Mouse (Mus musculus) urinary bladder, postnatal 36 days (tissue): ENCODE measurements around the gene C1qtnf1.
"Not testable (repeated sequence)": the region's sequence is repeated elsewhere in the genome, so short reads cannot be mapped to it uniquely, and the experiment has no call there.

Source experiments
- DNase-seq, 2 experiments: peaks; one replicate each; pipeline ENCODE4 v3.0.0; 2022; ENCODE audit warnings: low spot score in 2 of 2, mixed read lengths in 1 of 2

Gene C1qtnf1

DNA sequence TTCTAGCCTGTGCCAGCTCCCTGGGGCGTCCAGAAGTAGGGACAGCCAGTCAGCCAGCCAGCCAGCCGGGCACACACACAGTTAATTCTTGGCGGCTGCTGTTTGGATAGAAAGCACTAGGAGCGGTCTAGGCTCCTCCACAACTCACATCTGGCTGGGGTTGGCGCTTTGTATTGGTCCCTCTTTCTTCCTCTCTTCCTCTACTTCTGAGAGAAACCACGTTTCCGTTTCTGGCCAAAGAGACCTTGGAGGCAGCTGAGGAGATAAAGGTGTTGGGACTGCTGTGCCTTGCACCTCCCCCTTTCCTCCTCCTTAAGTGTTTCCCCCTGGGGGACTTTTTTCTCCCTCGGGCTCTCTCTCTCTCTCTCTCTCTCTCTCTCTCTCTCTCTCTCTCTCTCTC lies at the start of gene C1qtnf1:
C1qtnf1 (plus strand) TSS at position 218 of the 400 bp plus-strand sequence.
- no peak for DNase-seq

- DNase-seq, result no peak
Measured at GRCm38 (mm10) chr11:118378656-118379055, 49.3 kb upstream of the C1qtnf1 start.

DNA sequence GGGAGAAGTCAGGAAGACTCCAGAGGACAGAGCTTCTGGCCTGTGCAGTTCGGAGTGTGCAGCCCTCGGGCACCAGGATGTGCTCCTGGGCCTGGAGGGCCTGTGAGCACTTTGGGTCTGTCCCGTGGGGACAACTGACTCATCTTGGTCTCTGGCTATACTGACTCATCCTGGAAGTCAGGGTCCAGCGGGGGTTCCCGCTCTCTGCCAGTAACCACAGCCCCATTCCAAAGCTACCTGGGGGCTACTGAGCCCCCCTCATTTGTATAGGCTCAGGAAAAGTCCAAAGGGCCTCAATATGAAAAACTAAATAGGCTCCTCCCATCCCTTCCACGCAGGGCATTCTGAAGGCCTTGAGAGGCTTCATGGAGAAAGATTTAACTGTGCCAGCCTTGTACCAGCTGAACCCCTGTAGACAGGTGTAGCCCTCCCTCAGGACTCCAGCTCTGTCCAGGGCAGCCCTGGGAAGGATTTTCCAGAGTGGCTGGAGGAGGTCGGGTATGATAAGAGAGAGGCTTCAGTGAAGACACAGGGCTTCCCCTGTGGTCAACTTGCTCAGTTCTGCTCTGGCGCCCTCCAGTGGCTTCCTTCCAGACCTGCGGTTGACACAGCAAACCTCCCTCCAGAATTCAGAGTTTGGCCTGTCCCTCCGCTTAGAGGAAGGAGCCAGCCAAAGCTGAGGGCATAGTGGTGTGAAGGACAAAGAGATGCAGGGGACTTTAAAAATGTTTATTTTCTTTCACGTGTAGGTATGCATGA lies 48.6 kb upstream of the C1qtnf1 start:
- peak; percentile 78 to 87 for DNase-seq

GRCm38 (mm10) chr11:118387816-118388215 lies 40.2 kb upstream of the C1qtnf1 start:
- DNase-seq, result not testable (repeated sequence)

DNA sequence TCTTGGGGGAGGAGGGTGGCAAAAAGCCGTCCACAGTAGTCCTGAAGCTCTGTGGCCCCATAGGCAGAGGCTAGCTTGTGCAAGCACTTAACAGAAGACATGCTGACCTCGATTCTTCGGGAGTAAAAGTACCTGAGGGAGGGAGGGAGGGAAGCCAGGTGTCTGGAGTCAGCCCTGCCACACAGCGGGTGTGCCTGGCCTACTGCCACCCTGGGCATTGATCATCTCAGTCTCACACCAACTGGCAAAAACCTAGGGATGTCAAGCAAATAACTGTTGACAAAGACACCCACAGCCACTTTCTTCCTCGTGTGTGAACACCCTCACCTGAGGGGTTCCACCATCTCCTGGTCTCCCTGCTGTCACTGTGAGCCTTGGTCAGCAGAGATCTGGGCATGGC lies 34.0 kb upstream of the C1qtnf1 start:
- no peak for DNase-seq

GRCm38 (mm10) chr11:118394538-118394937 lies 33.5 kb upstream of the C1qtnf1 start:
- DNase-seq, result peak in 1 of 2 experiments; percentile 0

- peak in 1 of 2 experiments; percentile 1 for DNase-seq
Measured at GRCm38 (mm10) chr11:118397806-118398530, 30.0 kb upstream of the C1qtnf1 start.

DNA sequence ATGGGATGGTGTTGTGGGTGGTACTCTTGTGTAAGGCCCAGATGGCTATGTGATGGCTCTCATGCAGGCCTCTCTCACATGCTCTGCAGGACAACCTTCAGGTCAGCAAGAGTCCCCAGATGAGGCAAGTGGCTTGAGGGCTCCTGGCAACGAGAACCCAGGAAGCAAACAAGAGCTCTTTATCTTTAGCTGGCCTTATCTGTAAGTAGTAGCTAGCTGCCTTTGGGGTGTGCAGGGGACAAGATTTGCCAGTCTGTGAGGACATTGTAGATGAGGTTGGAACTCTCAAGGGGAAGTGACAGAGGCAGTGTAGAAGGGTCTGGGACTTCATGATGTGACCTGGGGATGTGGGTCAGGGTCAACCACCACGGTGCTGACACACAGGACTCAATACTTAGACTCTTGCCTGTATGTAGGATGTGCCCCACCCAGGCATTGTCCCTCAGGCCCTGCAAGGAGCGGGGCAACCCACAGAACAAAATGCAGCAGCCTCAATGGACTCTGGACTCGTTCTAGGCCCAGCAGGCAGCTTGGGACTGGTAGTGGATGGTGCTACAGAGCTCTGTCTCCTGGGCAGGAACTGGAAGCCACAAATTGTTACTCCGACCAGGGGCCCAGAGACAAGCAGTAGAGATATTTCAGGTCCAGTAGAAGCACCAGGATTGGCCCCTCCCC lies 28.0 kb upstream of the C1qtnf1 start:
- DNase-seq, result peak in 1 of 2 experiments; percentile 0

- peak in 1 of 2 experiments; percentile 19 for DNase-seq
Measured at GRCm38 (mm10) chr11:118400566-118400936, 27.5 kb upstream of the C1qtnf1 start.

GRCm38 (mm10) chr11:118401195-118401594 lies 26.8 kb upstream of the C1qtnf1 start:
- DNase-seq, result peak in 1 of 2 experiments; percentile 1

GRCm38 (mm10) chr11:118401760-118402280 lies 26.2 kb upstream of the C1qtnf1 start, which contains the start of gene Lgals3bp:
Gene Lgals3bp (minus strand): TSS chr11:118402092.
- peak; percentile 57 to 78 for DNase-seq

DNA sequence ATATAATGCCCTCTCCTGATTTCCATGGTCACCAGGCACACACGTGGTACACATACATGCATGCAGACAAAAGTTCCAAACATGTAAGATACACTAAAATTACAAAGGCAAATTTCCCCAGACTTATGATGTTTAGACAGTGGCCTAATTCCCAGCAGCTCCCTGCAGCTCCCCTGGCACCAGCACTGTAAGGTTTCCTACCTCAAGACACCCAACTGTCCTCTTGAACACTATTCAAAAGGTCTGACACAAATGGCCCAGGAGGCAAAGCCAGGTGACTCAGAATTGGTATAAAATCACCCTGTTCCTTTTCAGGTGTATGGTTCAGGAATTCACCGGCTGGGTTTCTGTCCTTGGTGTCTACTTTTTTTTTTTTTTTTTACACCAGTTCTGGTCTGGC lies 24.8 kb upstream of the C1qtnf1 start:
- peak in 1 of 2 experiments; percentile 0 for DNase-seq

- DNase-seq, result peak in 1 of 2 experiments; percentile 35
Measured at GRCm38 (mm10) chr11:118403951-118404899, 23.8 kb upstream of the C1qtnf1 start.

- DNase-seq, result no peak
Measured at GRCm38 (mm10) chr11:118405311-118405710, 22.7 kb upstream of the C1qtnf1 start.

DNA sequence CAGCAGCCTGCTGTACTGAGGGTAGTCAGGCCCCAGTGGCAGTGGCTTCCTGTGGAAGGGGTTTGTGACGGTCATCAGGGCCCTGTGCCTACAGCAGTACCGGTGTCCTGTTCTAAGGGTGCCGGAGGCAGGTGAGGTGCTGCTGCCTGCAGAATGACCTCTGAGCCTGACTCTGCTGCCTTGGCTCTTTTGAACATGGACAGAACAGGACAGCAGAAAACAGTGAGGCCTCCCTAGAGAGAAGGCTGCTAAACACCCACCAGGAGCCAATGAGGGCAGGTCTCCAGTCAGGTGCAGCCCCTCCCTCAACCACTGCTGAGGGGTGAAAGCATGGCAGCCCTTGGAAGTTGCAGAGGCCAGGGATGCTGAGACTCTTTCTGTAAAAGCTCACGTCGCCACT lies 21.5 kb upstream of the C1qtnf1 start:
- peak in 1 of 2 experiments; percentile 1 for DNase-seq

- DNase-seq, result peak in 1 of 2 experiments; percentile 51
Measured at GRCm38 (mm10) chr11:118407318-118407910, 20.6 kb upstream of the C1qtnf1 start.

GRCm38 (mm10) chr11:118408051-118408740 lies 19.8 kb upstream of the C1qtnf1 start:
- DNase-seq, result no peak

DNA sequence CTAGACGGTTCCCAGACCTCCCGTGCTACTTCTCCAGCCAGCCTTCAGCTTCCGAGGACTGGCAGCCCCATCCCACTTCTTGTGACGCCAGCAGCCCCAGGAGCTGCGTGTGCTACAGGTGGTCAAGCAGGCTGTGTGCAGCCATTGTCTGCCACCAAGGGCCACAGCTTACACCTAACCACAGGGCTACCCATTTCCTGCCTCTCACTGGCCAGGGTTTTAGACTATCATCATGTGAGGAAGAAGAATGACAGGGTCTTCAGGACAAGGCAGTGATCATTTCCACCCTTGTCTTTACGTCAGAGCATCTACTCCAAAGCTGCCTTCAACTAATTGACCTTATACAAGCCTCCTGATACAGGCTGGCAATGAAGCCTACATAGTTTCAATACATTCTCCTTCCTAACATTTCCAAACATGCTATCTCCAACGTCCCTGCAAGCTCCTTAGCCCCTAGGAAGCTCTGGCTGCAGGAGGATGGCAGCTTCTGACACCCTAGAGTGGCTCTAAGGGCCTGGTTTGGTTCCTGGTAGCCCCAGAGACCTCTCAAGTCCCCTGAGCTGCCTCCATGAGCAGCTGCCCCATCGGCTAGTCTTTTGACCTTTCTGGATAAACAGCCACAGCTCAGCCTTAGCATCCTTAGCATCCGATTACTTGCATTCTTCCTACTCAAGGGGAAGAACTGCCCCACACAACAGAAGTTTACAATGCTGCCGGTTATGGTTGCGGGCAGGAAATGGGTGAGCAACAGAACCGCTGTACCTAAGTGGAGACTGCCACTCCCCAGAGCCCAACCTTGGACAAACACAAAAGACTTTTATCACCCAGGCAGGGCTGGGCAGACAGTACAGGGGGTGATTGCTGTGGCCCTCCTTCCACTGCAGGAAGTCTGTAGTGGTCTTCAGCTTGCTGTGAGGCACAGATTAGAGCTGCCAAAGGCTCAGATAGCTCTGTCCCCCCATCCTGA lies 18.6 kb upstream of the C1qtnf1 start:
- peak in 1 of 2 experiments; percentile 48 for DNase-seq

DNA sequence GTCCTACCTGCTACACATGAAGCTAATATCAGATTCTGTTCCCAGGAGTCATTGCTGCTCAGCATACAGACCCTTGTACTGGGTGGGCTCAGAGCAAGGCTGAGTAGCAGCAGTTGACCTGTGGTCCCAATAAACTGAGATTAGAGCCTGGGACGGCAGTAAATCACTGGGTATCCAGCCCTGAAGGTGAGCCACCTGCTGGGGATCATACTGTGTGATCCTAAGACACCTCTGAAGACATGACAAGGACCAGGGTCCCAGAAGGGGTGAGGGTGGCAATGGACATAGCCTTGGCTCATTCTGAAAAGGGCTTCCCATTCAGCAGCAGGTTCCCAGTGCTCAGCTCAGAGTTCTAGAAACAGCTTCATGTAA lies 17.9 kb upstream of the C1qtnf1 start:
- no peak for DNase-seq
